Mouse (Mus musculus) MEL (cell line): ENCODE measurements around the gene Cxcr5. TPM values are rescaled to one million over a fixed set of nuclear protein-coding genes. Genes with fewer than 3 reads are reported as not detected.

Experiments used
- DNase-seq: peaks from one replicate; pipeline ENCODE4 v3.0.0; 2011; ENCODE audit warnings: low read depth, low spot score
- H3K27ac ChIP-seq: 2 replicates; pipeline ENCODE4 v1.5.1; 2012; ENCODE audit warnings: low read depth, mild to moderate bottlenecking, control low read depth, low read length, moderate library complexity; ENCODE audit not compliant: control insufficient read depth
- H3K27me3 ChIP-seq, 2 experiments: fragments of 150-350 bp in 1 of 2; sonication (generic) in 1 of 2; 2 replicates each; pipeline ENCODE4 v1.6.1; 2012; ENCODE audit warnings: low read length in 2 of 2, mild to moderate bottlenecking in 2 of 2, improper control_type of control experiment in 1 of 2, moderate library complexity in 1 of 2; ENCODE audit not compliant: insufficient read depth in 2 of 2, control insufficient read depth in 1 of 2
- H3K36me3 ChIP-seq, 2 experiments: 2 replicates each; pipeline ENCODE4 v1.6.1; 2012 to 2014; ENCODE audit warnings: low read length in 2 of 2, improper control_type of control experiment in 1 of 2, inconsistent platforms in 1 of 2, mild to moderate bottlenecking in 1 of 2; ENCODE audit not compliant: insufficient read depth in 2 of 2, control insufficient read depth in 1 of 2
- H3K4me1 ChIP-seq, 2 experiments: fragments of 150-350 bp in 1 of 2; sonication (generic) in 1 of 2; 2 replicates each; pipeline ENCODE4 v1.6.1; 2012; ENCODE audit warnings: low read length in 2 of 2, improper control_type of control experiment in 1 of 2, mild to moderate bottlenecking in 1 of 2; ENCODE audit not compliant: insufficient read depth in 2 of 2, control insufficient read depth in 1 of 2
- H3K4me3 ChIP-seq, 2 experiments: fragments of 150-350 bp in 1 of 2; sonication (generic) in 1 of 2; 2 replicates each; pipeline ENCODE4 v1.5.1; 2012; ENCODE audit warnings: low read depth in 2 of 2, low read length in 2 of 2, mild to moderate bottlenecking in 2 of 2, moderate library complexity in 2 of 2, control low read depth in 1 of 2, improper control_type of control experiment in 1 of 2; ENCODE audit not compliant: control insufficient read depth in 1 of 2, insufficient read depth in 1 of 2
- H3K79me2 ChIP-seq: 2 replicates; pipeline ENCODE4 v1.6.1; 2012; ENCODE audit warnings: mild to moderate bottlenecking, low read length, moderate library complexity; ENCODE audit not compliant: control insufficient read depth, poor library complexity, insufficient read depth
- H3K9ac ChIP-seq: 2 replicates; pipeline ENCODE4 v1.6.1; 2012; ENCODE audit warnings: low read depth, mild to moderate bottlenecking, control low read depth, low read length, moderate library complexity; ENCODE audit not compliant: control insufficient read depth, poor library complexity, severe bottlenecking
- H3K9me3 ChIP-seq: fragments of 150-350 bp; sonication (generic); replicated peaks from 2 replicates; pipeline ENCODE4 v1.6.1; 2012; ENCODE audit warnings: mild to moderate bottlenecking, low read length, improper control_type of control experiment, moderate library complexity; ENCODE audit not compliant: insufficient read depth
- BHLHE40 ChIP-seq: IDR thresholded peaks from 2 replicates; pipeline ENCODE4 v1.6.1; 2012; ENCODE audit warnings: low read depth, mild to moderate bottlenecking, inconsistent platforms, low read length, improper control_type of control experiment, borderline replicate concordance
- CHD1 ChIP-seq: IDR thresholded peaks from 2 replicates; pipeline ENCODE4 v1.6.1; 2012; ENCODE audit warnings: low read depth, mild to moderate bottlenecking, inconsistent platforms, low read length, improper control_type of control experiment
- CTCF ChIP-seq, 3 experiments: IDR thresholded peaks in 2 of 3; conservative IDR thresholded peaks in 1 of 3; 2 replicates each; pipeline ENCODE4 v1.5.1; 2011 to 2012; ENCODE audit warnings: low read length in 3 of 3, low read depth in 2 of 3, mild to moderate bottlenecking in 2 of 3, improper control_type of control experiment in 1 of 3, inconsistent platforms in 1 of 3, mixed read lengths in 1 of 3, moderate library complexity in 1 of 3; ENCODE audit not compliant: control insufficient read depth in 1 of 3, insufficient read depth in 1 of 3, poor library complexity in 1 of 3, severe bottlenecking in 1 of 3
- ELF1 ChIP-seq: IDR thresholded peaks from 2 replicates; pipeline ENCODE4 v1.6.1; 2014; ENCODE audit warnings: low read depth, mild to moderate bottlenecking, inconsistent platforms, low read length, improper control_type of control experiment, moderate library complexity
- ETS1 ChIP-seq: IDR thresholded peaks from 2 replicates; pipeline ENCODE4 v1.6.1; 2012; ENCODE audit warnings: low read depth, mild to moderate bottlenecking, inconsistent platforms, low read length, improper control_type of control experiment, moderate library complexity
- GATA1 ChIP-seq: IDR thresholded peaks from 2 replicates; pipeline ENCODE4 v1.6.1; 2011; ENCODE audit warnings: low read depth, low read length, improper control_type of control experiment
- HCFC1 ChIP-seq: IDR thresholded peaks from 2 replicates; pipeline ENCODE4 v1.6.1; 2012; ENCODE audit warnings: low read depth, mild to moderate bottlenecking, inconsistent platforms, low read length, improper control_type of control experiment, moderate library complexity
- JUND ChIP-seq: IDR thresholded peaks from 2 replicates; pipeline ENCODE4 v1.6.1; 2011; ENCODE audit warnings: low read depth, mild to moderate bottlenecking, improper control_type of control experiment, low read length
- KAT2A ChIP-seq: conservative IDR thresholded peaks from 2 replicates; pipeline ENCODE4 v1.6.1; 2012; ENCODE audit warnings: low read depth, low read length, improper control_type of control experiment, inconsistent platforms
- MAX ChIP-seq: IDR thresholded peaks from 2 replicates; pipeline ENCODE4 v1.6.1; 2011; ENCODE audit warnings: low read length, improper control_type of control experiment
- MAZ ChIP-seq: IDR thresholded peaks from 2 replicates; pipeline ENCODE4 v1.6.1; 2012; ENCODE audit warnings: low read depth, mild to moderate bottlenecking, inconsistent platforms, low read length, improper control_type of control experiment
- MEF2A ChIP-seq: IDR thresholded peaks from 2 replicates; pipeline ENCODE4 v1.6.1; 2014; ENCODE audit warnings: low read depth, mild to moderate bottlenecking, inconsistent platforms, low read length, improper control_type of control experiment; ENCODE audit not compliant: poor library complexity, insufficient replicate concordance, severe bottlenecking; ENCODE audit errors: extremely low read depth
- MYB ChIP-seq: IDR thresholded peaks from 2 replicates; pipeline ENCODE4 v1.6.1; 2011; ENCODE audit warnings: mild to moderate bottlenecking, low read depth, low read length, improper control_type of control experiment
- NRF1 ChIP-seq: IDR thresholded peaks from 2 replicates; pipeline ENCODE4 v1.6.1; 2014; ENCODE audit warnings: low read depth, mild to moderate bottlenecking, inconsistent platforms, low read length, improper control_type of control experiment, moderate library complexity; ENCODE audit not compliant: poor library complexity, insufficient read depth, severe bottlenecking
- POLR2A ChIP-seq, 2 experiments: IDR thresholded peaks; 2 replicates each; pipeline ENCODE4 v1.6.1; 2011 to 2012; ENCODE audit warnings: low read length in 2 of 2, mild to moderate bottlenecking in 2 of 2, control low read depth in 1 of 2, improper control_type of control experiment in 1 of 2, low read depth in 1 of 2, moderate library complexity in 1 of 2; ENCODE audit not compliant: control insufficient read depth in 1 of 2, insufficient read depth in 1 of 2, poor library complexity in 1 of 2
- POLR2AphosphoS2 ChIP-seq: IDR thresholded peaks from 2 replicates; pipeline ENCODE4 v1.6.1; 2011; ENCODE audit warnings: low read length, improper control_type of control experiment
- RAD21 ChIP-seq: IDR thresholded peaks from 2 replicates; pipeline ENCODE4 v1.6.1; 2011; ENCODE audit warnings: mild to moderate bottlenecking, low read depth, low read length, improper control_type of control experiment
- SIN3A ChIP-seq: IDR thresholded peaks from 2 replicates; pipeline ENCODE4 v1.6.1; 2012; ENCODE audit warnings: low read length, improper control_type of control experiment, inconsistent platforms
- SMC3 ChIP-seq: IDR thresholded peaks from 2 replicates; pipeline ENCODE4 v1.6.1; 2011; ENCODE audit warnings: low read depth, low read length, improper control_type of control experiment
- TBP ChIP-seq: IDR thresholded peaks from 2 replicates; pipeline ENCODE4 v1.8.0; 2011; ENCODE audit warnings: low read depth, low read length, improper control_type of control experiment
- TCF12 ChIP-seq: IDR thresholded peaks from 2 replicates; pipeline ENCODE4 v1.6.1; 2014; ENCODE audit warnings: low read depth, mild to moderate bottlenecking, inconsistent platforms, low read length, improper control_type of control experiment, moderate library complexity
- UBTF ChIP-seq: IDR thresholded peaks from 2 replicates; pipeline ENCODE4 v1.6.1; 2012; ENCODE audit warnings: low read depth, mild to moderate bottlenecking, inconsistent platforms, low read length, improper control_type of control experiment, moderate library complexity, borderline replicate concordance; ENCODE audit not compliant: insufficient read depth
- USF1 ChIP-seq: IDR thresholded peaks from 2 replicates; pipeline ENCODE4 v1.6.1; 2014; ENCODE audit warnings: low read depth, mild to moderate bottlenecking, inconsistent platforms, low read length, improper control_type of control experiment, moderate library complexity
- USF2 ChIP-seq, 2 experiments: IDR thresholded peaks; 2 replicates each; pipeline ENCODE4 v1.6.1; 2011 to 2012; ENCODE audit warnings: improper control_type of control experiment in 2 of 2, low read length in 2 of 2, borderline replicate concordance in 1 of 2, inconsistent platforms in 1 of 2, low read depth in 1 of 2, mild to moderate bottlenecking in 1 of 2; ENCODE audit not compliant: insufficient read depth in 1 of 2
- ZC3H11A ChIP-seq: IDR thresholded peaks from 2 replicates; pipeline ENCODE4 v1.6.1; 2012; ENCODE audit warnings: low read depth, mild to moderate bottlenecking, inconsistent platforms, low read length, improper control_type of control experiment
- ZKSCAN1 ChIP-seq: IDR thresholded peaks from 2 replicates; pipeline ENCODE4 v1.6.1; 2012; ENCODE audit warnings: low read depth, mild to moderate bottlenecking, inconsistent platforms, low read length, improper control_type of control experiment, moderate library complexity
- ZMIZ1 ChIP-seq: IDR thresholded peaks from 2 replicates; pipeline ENCODE4 v1.6.1; 2012; ENCODE audit warnings: low read depth, mild to moderate bottlenecking, inconsistent platforms, low read length, improper control_type of control experiment, moderate library complexity
- polyA plus RNA-seq, 2 experiments: library from polyadenylated mRNA; stranded (reverse) in 1 of 2; unstranded in 1 of 2; fragments of >175 nt in 1 of 2; fragments of >200 nt in 1 of 2; gene quantifications; 2 replicates each; pipeline versions ENCODE4 v1.2.1 to v1.2.4; 2012; ENCODE audit warnings: low replicate concordance in 2 of 2, low read depth in 1 of 2; ENCODE audit not compliant: insufficient read length in 2 of 2, insufficient read depth in 1 of 2, missing spikeins in 1 of 2
- total RNA-seq: library from RNA; depleted of rRNA; stranded (reverse); fragments of 300-350 nt; gene quantifications from 2 replicates; pipeline ENCODE4 v1.2.3, GENCODE M21; 2012

The Cxcr5 gene
- total and polyA plus RNA-seq, 3 experiments: 0.18 TPM; not detected in 2

DNA sequence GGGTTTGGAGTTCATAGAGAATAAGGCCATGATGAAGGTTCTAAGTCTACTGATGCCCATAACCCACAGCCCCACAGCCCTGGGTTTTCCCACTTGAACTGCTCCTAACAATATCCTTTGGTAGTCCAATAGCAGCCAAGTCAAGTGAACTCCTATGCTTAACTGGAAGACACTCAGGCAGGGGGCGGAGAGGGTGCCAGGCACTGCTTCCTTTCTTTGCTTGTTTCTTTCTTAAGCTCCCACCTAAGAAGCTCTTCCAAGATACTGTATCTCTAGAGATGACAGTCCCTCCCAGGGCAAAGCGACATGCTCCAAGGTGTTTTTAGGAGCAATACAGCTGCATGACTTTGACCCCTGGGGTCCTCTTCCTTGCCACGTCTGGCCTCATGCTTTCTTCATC is 36.7 kb downstream of the Cxcr5 start:
- peaks cover 0 to 4% of the 10 kb centered on the region in 2 experiments; a peak in 1 of 4 replicates for H3K4me1 ChIP-seq

DNA sequence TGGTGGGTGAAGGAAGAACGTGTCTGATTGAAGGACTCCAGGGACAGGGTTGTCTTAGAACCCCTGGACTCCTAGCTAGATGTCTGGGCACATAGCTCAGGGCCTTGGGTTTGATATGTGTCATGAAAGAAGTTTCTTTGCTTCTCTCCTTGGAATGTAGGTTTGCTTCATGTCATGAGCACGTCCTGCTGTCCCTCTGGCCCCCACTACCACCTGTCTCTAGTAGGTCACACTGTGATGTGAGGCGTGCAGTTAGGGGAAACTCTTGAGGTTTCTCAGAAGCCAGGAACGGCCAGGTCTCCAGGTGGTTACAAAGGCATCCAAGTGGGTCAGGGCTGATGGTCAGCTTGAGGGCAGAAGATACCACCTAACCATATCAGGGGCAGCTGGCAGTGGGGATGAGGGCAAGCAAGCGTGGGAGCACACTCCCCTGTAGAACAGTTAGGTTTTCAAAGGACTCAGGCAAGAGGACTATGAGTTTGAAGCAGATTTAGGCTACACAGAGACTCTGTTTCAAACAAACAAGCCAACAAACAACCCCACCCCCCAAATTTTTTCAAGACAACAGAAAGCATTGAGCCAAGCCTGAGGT is 37.3 kb downstream of the Cxcr5 start:
- Histone ChIP-seq H3K4me1 (peaks cover 0 to 4% of the 10 kb centered on the region in 2 experiments; a peak in 1 of 4 replicates), H3K27ac (no peak overlapping the region), H3K27me3 (no peaks in the 10 kb centered on the region; a peak in 1 of 4 replicates), H3K9me3 (no peaks in the 10 kb centered on the region), H3K36me3 (peaks cover 0 to 2% of the 10 kb centered on the region in 2 experiments; a peak in 2 of 4 replicates), H3K4me3 (no peak overlapping the region), H3K9ac (no peak overlapping the region), H3K79me2 (no peaks in the 10 kb centered on the region)
- TF ChIP-seq ETS1 (no peak), GATA1 (no peak), MAZ (no peak), HCFC1 (no peak), SMC3 (no peak), POLR2A (IDR thresholded peaks at IDR 0.05; ENCODE audit: control insufficient read depth in 1 of 2, insufficient read depth in 1 of 2, low read depth in 1 of 2, low read length in 2 of 2, poor library complexity in 1 of 2) (no peak), TBP (no peak), ZMIZ1 (no peak), UBTF (no peak), SIN3A (no peak), ELF1 (no peak)
- DNase-seq: no peak

More for the DNA sequence above, 36.7 kb downstream of the Cxcr5 start:
- H3K27ac ChIP-seq: no peak overlapping the region
- no peak overlapping the region for H3K9ac ChIP-seq
- H3K9me3 ChIP-seq: no peaks in the 10 kb centered on the region
- no peaks in the 10 kb centered on the region for H3K79me2 ChIP-seq
- TF ChIP-seq USF2 (IDR thresholded peaks at IDR 0.05; ENCODE audit: borderline replicate concordance in 1 of 2, insufficient read depth in 1 of 2, low read depth in 1 of 2, low read length in 2 of 2): no peak
- no peak for TF ChIP-seq USF1
- no peak for TF ChIP-seq HCFC1
- no peak for TF ChIP-seq NRF1
- no peak for TF ChIP-seq MAX
- no peak for TF ChIP-seq TCF12
- no peak for TF ChIP-seq RAD21
- TF ChIP-seq BHLHE40: no peak
- no peak for TF ChIP-seq JUND
- no peak for TF ChIP-seq MEF2A
- TF ChIP-seq ZC3H11A: no peak
- TF ChIP-seq CHD1: no peak
- TF ChIP-seq MYB: no peak
- no peak for TF ChIP-seq POLR2AphosphoS2
- TF ChIP-seq GATA1: no peak
- TF ChIP-seq ZKSCAN1: no peak
- TF ChIP-seq CTCF (IDR thresholded peaks at IDR 0.05 in 2 of 3, conservative IDR thresholded peaks at IDR 0.05 in 1 of 3; ENCODE audit: control insufficient read depth in 1 of 3, insufficient read depth in 1 of 3, low read depth in 2 of 3, low read length in 3 of 3, poor library complexity in 1 of 3, severe bottlenecking in 1 of 3): no peak
- no peak for TF ChIP-seq KAT2A
- H3K27me3 ChIP-seq: no peaks in the 10 kb centered on the region; a peak in 1 of 4 replicates
- peaks cover 0 to 2% of the 10 kb centered on the region in 2 experiments; a peak in 2 of 4 replicates for H3K36me3 ChIP-seq
- no peak for DNase-seq
- no peak overlapping the region for H3K4me3 ChIP-seq
